Mouse (Mus musculus): Measurements from ENCODE around the gene Tbx1. TPM values are rescaled to one million over a fixed set of nuclear protein-coding genes. Genes with fewer than 3 reads are reported as not detected.

The Tbx1 gene
- polyA plus RNA-seq, 1 experiment from 2014 or later: 1.2 TPM

GRCm38 (mm10) chr16:18598006-18598405 lies 7.5 kb upstream of the Tbx1 start:
- no peak overlapping the region for H3K4me2 ChIP-seq
- no peaks in the 10 kb centered on the region for H3K36me3 ChIP-seq
- H3K9ac ChIP-seq: no peak overlapping the region
- WGBS: 80% methylated on average over 3 of the region's 3 CpGs
- no peaks in the 10 kb centered on the region for H3K9me3 ChIP-seq
- H3K4me1 ChIP-seq (replicated peaks): 0 out of 2 replicates have a peak, but pooled peaks cover 4% of the 10 kb centered on the region
- no peak overlapping the region for H3K27ac ChIP-seq (replicated peaks)
- peaks cover 23% of the 10 kb centered on the region for H3K27me3 ChIP-seq
- H3K4me3 ChIP-seq: no peak overlapping the region
- ATAC-seq (ENCODE audit: low FRiP score, low read depth): no peak

- 63% methylated on average over 5 of the region's 5 CpGs for WGBS
- Histone ChIP-seq H3K36me3 (no peaks in the 10 kb centered on the region), H3K9ac (no peak overlapping the region), H3K4me3 (no peak overlapping the region), H3K27ac (replicated peaks) (no peak overlapping the region), H3K4me1 (replicated peaks) (peaks cover 7% of the 10 kb centered on the region), H3K27me3 (peaks cover 37% of the 10 kb centered on the region), H3K4me2 (no peak overlapping the region), H3K9me3 (no peaks in the 10 kb centered on the region)
- ATAC-seq (ENCODE audit: low FRiP score, low read depth): no peak
These were observed 5.8 kb upstream of the Tbx1 start for GRCm38 (mm10) chr16:18596255-18596654.

GRCm38 (mm10) chr16:18593930-18594329 lies 3.5 kb upstream of the Tbx1 start:
- Histone ChIP-seq H3K4me1 (replicated peaks) (peaks cover 21% of the 10 kb centered on the region), H3K27me3 (peaks cover 57% of the 10 kb centered on the region), H3K4me3 (no peak overlapping the region), H3K4me2 (no peak overlapping the region), H3K27ac (replicated peaks) (no peak overlapping the region), H3K9ac (no peak overlapping the region), H3K36me3 (no peaks in the 10 kb centered on the region), H3K9me3 (no peaks in the 10 kb centered on the region)
- WGBS: 74% methylated on average over 2 of the region's 2 CpGs
- ATAC-seq (ENCODE audit: low FRiP score, low read depth): no peak

GRCm38 (mm10) chr16:18591047-18592018 lies 862 bp upstream of the Tbx1 start:
- WGBS: 2% methylated on average over 58 of the region's 59 CpGs

GRCm38 (mm10) chr16:18589080-18589621 lies 1.3 kb downstream of the Tbx1 start:
- ATAC-seq (ENCODE audit: low FRiP score, low read depth): no peak

More at GRCm38 (mm10) chr16:18591047-18592018, 862 bp upstream of the Tbx1 start:
- Histone ChIP-seq H3K4me1 (replicated peaks) (peaks cover 35% of the 10 kb centered on the region), H3K9ac (no peak overlapping the region), H3K4me2 (peak overlapping the region; percentile 47), H3K36me3 (no peaks in the 10 kb centered on the region), H3K9me3 (no peaks in the 10 kb centered on the region), H3K4me3 (peak overlapping the region; percentile 21), H3K27ac (replicated peaks) (no peak overlapping the region), H3K27me3 (peaks cover 75% of the 10 kb centered on the region)
- no peak for ATAC-seq (ENCODE audit: low FRiP score, low read depth)

GRCm38 (mm10) chr16:18588738-18589055 lies 1.8 kb downstream of the Tbx1 start:
- H3K27ac ChIP-seq (replicated peaks): no peak overlapping the region
- peaks cover 88% of the 10 kb centered on the region for H3K27me3 ChIP-seq
- WGBS: 4% methylated on average over 31 of the region's 31 CpGs
- H3K4me1 ChIP-seq (replicated peaks): peaks cover 40% of the 10 kb centered on the region
- H3K9me3 ChIP-seq: no peaks in the 10 kb centered on the region
- H3K4me2 ChIP-seq: no peak overlapping the region
- H3K9ac ChIP-seq: no peak overlapping the region
- H3K4me3 ChIP-seq: no peak overlapping the region
- H3K36me3 ChIP-seq: no peaks in the 10 kb centered on the region
- ATAC-seq (ENCODE audit: low FRiP score, low read depth): no peak

More at GRCm38 (mm10) chr16:18589080-18589621, 1.3 kb downstream of the Tbx1 start:
- peaks cover 40% of the 10 kb centered on the region for H3K4me1 ChIP-seq (replicated peaks)
- H3K27ac ChIP-seq (replicated peaks): no peak overlapping the region
- H3K36me3 ChIP-seq: no peaks in the 10 kb centered on the region
- H3K9ac ChIP-seq: no peak overlapping the region
- peaks cover 88% of the 10 kb centered on the region for H3K27me3 ChIP-seq
- H3K4me2 ChIP-seq: no peak overlapping the region
- H3K9me3 ChIP-seq: no peaks in the 10 kb centered on the region
- WGBS: 21% methylated on average over 9 of the region's 9 CpGs
- H3K4me3 ChIP-seq: no peak overlapping the region

- H3K4me3 ChIP-seq: peak overlapping the region; percentile 12
- no peak overlapping the region for H3K9ac ChIP-seq
- H3K36me3 ChIP-seq: no peaks in the 10 kb centered on the region
- peaks cover 40% of the 10 kb centered on the region for H3K4me1 ChIP-seq (replicated peaks)
- peaks cover 88% of the 10 kb centered on the region for H3K27me3 ChIP-seq
- H3K4me2 ChIP-seq: peak overlapping the region; percentile 39
- 1% methylated on average over 41 of the region's 57 CpGs for WGBS
- no peak for ATAC-seq (ENCODE audit: low FRiP score, low read depth)
- H3K9me3 ChIP-seq: no peaks in the 10 kb centered on the region
- H3K27ac ChIP-seq (replicated peaks): no peak overlapping the region
These were observed 2.4 kb downstream of the Tbx1 start for GRCm38 (mm10) chr16:18587847-18588737.

GRCm38 (mm10) chr16:18586906-18587546 lies 3.4 kb downstream of the Tbx1 start:
- peaks cover 92% of the 10 kb centered on the region for H3K27me3 ChIP-seq
- H3K9me3 ChIP-seq: no peaks in the 10 kb centered on the region
- H3K4me2 ChIP-seq: peak overlapping the region; percentile 59
- under 1% methylated on average over 43 of the region's 62 CpGs for WGBS
- no peak overlapping the region for H3K9ac ChIP-seq
- no peak for ATAC-seq (ENCODE audit: low FRiP score, low read depth)
- no peak overlapping the region for H3K27ac ChIP-seq (replicated peaks)
- peaks cover 47% of the 10 kb centered on the region for H3K4me1 ChIP-seq (replicated peaks)
- no peaks in the 10 kb centered on the region for H3K36me3 ChIP-seq
- peak overlapping the region; percentile 36 for H3K4me3 ChIP-seq

- Histone ChIP-seq H3K27me3 (peaks cover 92% of the 10 kb centered on the region), H3K4me1 (replicated peaks) (peaks cover 48% of the 10 kb centered on the region), H3K27ac (replicated peaks) (no peak overlapping the region), H3K4me3 (peak overlapping the region; percentile 36), H3K4me2 (peak overlapping the region; percentile 59), H3K9ac (no peak overlapping the region), H3K9me3 (no peaks in the 10 kb centered on the region), H3K36me3 (no peaks in the 10 kb centered on the region)
- WGBS: 2% methylated on average over 81 of the region's 83 CpGs
- no peak for ATAC-seq (ENCODE audit: low FRiP score, low read depth)
These were observed 4.2 kb downstream of the Tbx1 start for GRCm38 (mm10) chr16:18586076-18586905.

- H3K36me3 ChIP-seq: no peaks in the 10 kb centered on the region
- peak overlapping the region; percentile 36; the same call in 1 of the 2 replicates for H3K4me3 ChIP-seq
- peaks cover 47% of the 10 kb centered on the region for H3K4me1 ChIP-seq (replicated peaks)
- H3K9me3 ChIP-seq: no peaks in the 10 kb centered on the region
- peak overlapping the region; percentile 59; the same call in 1 of the 2 replicates for H3K4me2 ChIP-seq
- H3K9ac ChIP-seq: no peak overlapping the region
- WGBS: 8% methylated on average over 10 of the region's 10 CpGs
- H3K27ac ChIP-seq (replicated peaks): no peak overlapping the region
- peaks cover 92% of the 10 kb centered on the region for H3K27me3 ChIP-seq
- ATAC-seq (ENCODE audit: low FRiP score, low read depth): no peak
These were observed 4.8 kb downstream of the Tbx1 start for GRCm38 (mm10) chr16:18585676-18586075.
